Mouse (Mus musculus) stomach, embryonic 14.5 days (tissue): ENCODE data around the gene Trabd2b. TPM values are rescaled to one million over a fixed set of nuclear protein-coding genes. Genes with fewer than 3 reads are reported as not detected.

Experiments
- ATAC-seq: fragments of 200-750 bp; cut with Nextera tagmentation; 2 replicates; pipeline ENCODE4 v1.8.0; 2017; ENCODE audit warnings: low read depth, moderate TSS enrichment; ENCODE audit not compliant: insufficient number of reproducible peaks, insufficient read depth, low FRiP score
- H3K27ac ChIP-seq: fragments of 300-500 bp; sonication (generic); 2 replicates; pipeline ENCODE4 v1.5.1; 2014; ENCODE audit warnings: mild to moderate bottlenecking, low read length, moderate library complexity, mixed read lengths
- H3K27me3 ChIP-seq: fragments of 300-500 bp; sonication (generic); 2 replicates; pipeline ENCODE4 v1.6.1; 2014; ENCODE audit warnings: low read length, control low read depth, mixed read lengths; ENCODE audit not compliant: control insufficient read depth, insufficient read depth
- H3K36me3 ChIP-seq: fragments of 300-500 bp; sonication (generic); 2 replicates; pipeline ENCODE4 v1.6.1; 2014; ENCODE audit warnings: mild to moderate bottlenecking, control low read depth, low read length, moderate library complexity, mixed read lengths; ENCODE audit not compliant: control insufficient read depth, insufficient read depth
- H3K4me1 ChIP-seq: fragments of 300-500 bp; sonication (generic); 2 replicates; pipeline ENCODE4 v1.6.1; 2014; ENCODE audit warnings: low read length, control low read depth, mixed read lengths; ENCODE audit not compliant: control insufficient read depth, insufficient read depth
- H3K4me2 ChIP-seq: fragments of 300-500 bp; sonication (generic); replicated peaks from 2 replicates; pipeline ENCODE4 v1.6.1; 2014; ENCODE audit warnings: low read depth, low read length, control low read depth
- H3K4me3 ChIP-seq: fragments of 300-500 bp; sonication (generic); 2 replicates; pipeline ENCODE4 v1.5.1; 2014; ENCODE audit warnings: low read depth, low read length, control low read depth
- H3K9ac ChIP-seq: fragments of 300-500 bp; sonication (generic); replicated peaks from 2 replicates; pipeline ENCODE4 v1.6.1; 2014; ENCODE audit warnings: low read depth, mild to moderate bottlenecking, control low read depth, low read length, moderate library complexity, mixed read lengths
- H3K9me3 ChIP-seq: fragments of 300-500 bp; sonication (generic); 2 replicates; pipeline ENCODE4 v1.6.1; 2016; ENCODE audit warnings: low read depth, low read length, control low read depth; ENCODE audit not compliant: control insufficient read depth
- WGBS: fragments of 180-500 bp; shearing (Covaris S2); extraction: QIAGEN DNeasy Blood & Tissue Kit; methylation state at CpG from one replicate; pipeline ENCODE4 v1.1.7; 2014; 5-methylcytosine and 5-hydroxymethylcytosine counted together
- polyA plus RNA-seq: library from polyadenylated mRNA; unstranded; fragments of >200 nt; fragmentation: Nextera tagmentation; extraction: Ambion mirVana; gene quantifications from 2 replicates; pipeline ENCODE4 v1.2.1, GENCODE M21; 2014

Gene Trabd2b
- polyA plus RNA-seq, 1 experiment from 2014 or later, result 0.93 TPM

DNA sequence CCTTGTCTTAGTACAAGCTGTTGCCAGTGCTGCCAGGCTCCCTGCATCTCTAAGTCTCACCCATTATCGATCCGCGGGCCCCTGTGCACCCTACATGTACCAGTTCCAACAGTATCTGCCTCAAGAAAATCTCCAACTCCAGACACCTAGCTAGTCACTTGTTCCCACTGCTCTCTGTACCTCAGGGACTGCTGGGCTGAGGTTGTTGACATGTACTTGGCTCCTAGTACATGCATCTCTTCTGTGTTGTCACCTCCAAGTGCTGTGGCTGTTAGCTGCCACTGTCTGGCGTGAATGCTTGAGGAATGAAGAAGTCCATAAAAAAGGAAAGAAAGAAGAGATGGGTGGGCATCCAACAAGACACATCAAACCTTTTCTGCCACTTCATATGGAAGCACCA, 209.2 kb downstream of the Trabd2b start:
- 90% methylated on average over 4 of the region's 4 CpGs for WGBS
- ATAC-seq, result no peak
- Histone ChIP-seq H3K36me3 (no peaks in the 10 kb centered on the region), H3K4me2 (no peak overlapping the region), H3K27me3 (no peaks in the 10 kb centered on the region), H3K27ac (no peak overlapping the region), H3K9me3 (no peaks in the 10 kb centered on the region), H3K4me3 (no peak overlapping the region), H3K9ac (no peak overlapping the region), H3K4me1 (no peaks in the 10 kb centered on the region)

DNA sequence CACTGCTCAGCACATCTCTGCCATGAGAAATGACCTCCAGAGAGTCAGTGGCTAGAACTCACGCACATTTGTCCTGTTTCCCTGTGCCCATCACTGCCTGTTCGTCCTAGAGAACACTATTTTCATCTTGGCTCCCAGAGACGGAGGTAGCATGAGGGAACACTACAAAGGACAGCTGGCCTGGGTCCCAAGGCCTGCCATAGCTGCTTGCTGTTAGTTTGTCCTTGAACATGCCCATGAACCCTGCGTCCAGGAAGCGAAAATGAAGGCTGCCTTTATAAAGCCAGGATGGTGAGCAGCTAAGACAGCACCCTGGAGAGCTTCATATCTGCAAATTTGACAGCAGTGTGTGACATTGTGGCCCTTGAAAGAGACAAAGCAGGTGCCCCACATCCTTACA, 216.4 kb downstream of the Trabd2b start:
- Histone ChIP-seq H3K4me1 (peaks cover 9% of the 10 kb centered on the region; the same call in 1 of the 2 replicates), H3K36me3 (no peaks in the 10 kb centered on the region), H3K9me3 (no peaks in the 10 kb centered on the region), H3K27me3 (no peaks in the 10 kb centered on the region), H3K9ac (no peak overlapping the region), H3K4me2 (no peak overlapping the region), H3K27ac (no peak overlapping the region), H3K4me3 (no peak overlapping the region)
- 69% methylated on average over 5 of the region's 5 CpGs for WGBS
- ATAC-seq, result no peak

DNA sequence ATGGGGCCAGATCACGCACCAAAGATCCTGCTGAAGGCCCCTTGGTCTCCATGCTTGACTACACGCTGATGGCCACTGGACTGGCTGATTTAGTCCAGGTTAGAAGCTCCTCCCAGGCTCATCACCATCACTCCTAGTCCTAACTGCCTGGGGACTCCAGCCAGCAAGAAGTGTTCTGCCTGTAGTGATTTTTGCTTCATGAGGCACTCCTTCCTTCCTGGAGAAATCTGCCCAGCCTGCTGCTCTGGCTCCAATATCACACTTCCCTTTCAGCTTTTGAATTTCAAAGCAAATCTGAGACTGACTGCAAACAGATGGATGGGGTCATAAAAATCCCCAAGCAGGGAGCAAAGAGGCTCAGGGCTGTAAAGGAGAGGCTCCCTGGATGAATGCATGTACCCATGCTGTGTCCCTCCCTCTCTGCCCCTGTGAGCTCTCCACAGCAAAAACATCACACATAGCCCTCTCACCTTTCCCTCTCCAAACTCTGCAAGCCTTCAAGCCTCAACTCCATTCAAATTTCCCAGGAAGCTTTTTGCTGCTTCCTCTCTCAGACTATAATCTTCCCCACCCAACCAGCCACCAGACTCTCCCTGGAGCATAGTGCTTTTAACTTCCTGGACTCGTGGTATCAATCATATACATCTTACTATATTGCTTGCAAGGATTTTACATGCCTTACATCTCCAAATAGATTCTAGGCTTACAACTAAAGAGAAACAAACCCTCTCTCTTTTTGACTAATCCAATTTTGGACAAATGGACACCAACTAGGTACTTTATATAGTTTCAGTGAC, 217.8 kb downstream of the Trabd2b start:
- Histone ChIP-seq H3K4me2 (no peak overlapping the region), H3K4me3 (no peak overlapping the region), H3K9me3 (no peaks in the 10 kb centered on the region), H3K9ac (no peak overlapping the region), H3K4me1 (peaks cover 9% of the 10 kb centered on the region; the same call in 1 of the 2 replicates), H3K27me3 (no peaks in the 10 kb centered on the region), H3K27ac (0 out of 2 replicates have a peak overlapping the region, but pooled peaks have one; percentile 0), H3K36me3 (no peaks in the 10 kb centered on the region)
- 32% methylated on average over 3 of the region's 3 CpGs for WGBS
- ATAC-seq, result no peak

- no peak for ATAC-seq
- Histone ChIP-seq H3K27ac (no peak overlapping the region), H3K27me3 (no peaks in the 10 kb centered on the region), H3K4me1 (peaks cover 9% of the 10 kb centered on the region; the same call in 1 of the 2 replicates), H3K4me2 (no peak overlapping the region), H3K9ac (no peak overlapping the region), H3K36me3 (no peaks in the 10 kb centered on the region), H3K9me3 (no peaks in the 10 kb centered on the region), H3K4me3 (no peak overlapping the region)
- 13% methylated on average over 4 of the region's 4 CpGs for WGBS
Measured at GRCm38 (mm10) chr4:114625357-114625756, 218.8 kb downstream of the Trabd2b start.

GRCm38 (mm10) chr4:114625920-114626319, 219.4 kb downstream of the Trabd2b start:
- H3K4me3 ChIP-seq, result no peak overlapping the region
- no peaks in the 10 kb centered on the region for H3K9me3 ChIP-seq
- no peak overlapping the region for H3K4me2 ChIP-seq
- WGBS, result 93% methylated on average over 3 of the region's 3 CpGs
- no peak for ATAC-seq
- H3K27me3 ChIP-seq, result no peaks in the 10 kb centered on the region
- H3K4me1 ChIP-seq, result peaks cover 9% of the 10 kb centered on the region; the same call in 1 of the 2 replicates
- no peaks in the 10 kb centered on the region for H3K36me3 ChIP-seq
- H3K27ac ChIP-seq, result no peak overlapping the region
- no peak overlapping the region for H3K9ac ChIP-seq

GRCm38 (mm10) chr4:114627674-114628293, 221.3 kb downstream of the Trabd2b start:
- Histone ChIP-seq H3K9ac (no peak overlapping the region), H3K27me3 (no peaks in the 10 kb centered on the region), H3K36me3 (no peaks in the 10 kb centered on the region), H3K4me1 (peaks cover 9% of the 10 kb centered on the region; the same call in 1 of the 2 replicates), H3K4me2 (no peak overlapping the region), H3K9me3 (no peaks in the 10 kb centered on the region), H3K27ac (no peak overlapping the region), H3K4me3 (no peak overlapping the region)
- WGBS, result 65% methylated on average over 7 of the region's 7 CpGs
- ATAC-seq, result no peak

DNA sequence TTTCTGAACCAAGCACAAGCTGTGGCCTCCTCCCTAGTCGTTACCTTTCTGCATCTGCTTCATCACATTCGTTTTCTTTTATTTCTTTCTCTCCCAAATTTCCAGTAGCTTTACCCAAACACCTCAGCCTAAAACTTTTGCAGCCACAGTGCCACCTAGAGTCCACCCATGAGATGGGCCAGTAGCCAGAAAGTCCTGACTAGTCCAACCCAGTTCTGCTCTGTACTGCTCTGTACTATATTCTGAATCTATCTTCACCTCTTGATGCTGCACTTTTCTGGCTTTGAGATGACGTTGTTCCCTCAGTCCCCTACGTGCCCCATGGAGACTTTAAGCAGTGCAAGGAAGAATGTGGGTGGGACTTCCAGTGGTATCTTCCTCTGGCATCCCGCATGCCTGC, 229.4 kb downstream of the Trabd2b start:
- Histone ChIP-seq H3K9me3 (no peaks in the 10 kb centered on the region), H3K4me3 (no peak overlapping the region), H3K9ac (no peak overlapping the region), H3K4me1 (no peaks in the 10 kb centered on the region), H3K27ac (no peak overlapping the region), H3K27me3 (no peaks in the 10 kb centered on the region), H3K4me2 (no peak overlapping the region), H3K36me3 (no peaks in the 10 kb centered on the region)
- 22% methylated on average over 5 of the region's 5 CpGs for WGBS
- ATAC-seq, result 0 out of 2 replicates have a peak, but pooled peaks have one; percentile 49

DNA sequence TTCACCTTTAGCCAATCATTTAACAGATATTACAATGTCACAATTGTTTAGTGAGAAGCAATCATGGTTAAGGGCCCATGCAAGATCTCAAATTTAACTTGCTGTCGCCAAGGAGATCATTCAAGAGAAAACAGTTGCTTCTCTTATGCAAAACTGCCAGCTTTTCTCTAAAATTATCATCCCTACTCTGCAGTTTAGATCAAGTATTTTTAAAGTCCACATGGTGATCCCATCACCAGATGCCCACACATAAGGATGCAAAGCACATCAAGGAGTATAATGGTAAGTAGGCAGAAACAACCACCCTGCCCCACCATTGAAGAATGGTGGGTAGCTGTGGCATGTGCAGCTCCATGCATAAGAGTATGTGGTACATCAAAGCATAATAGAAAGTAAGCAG, 229.8 kb downstream of the Trabd2b start:
- H3K9me3 ChIP-seq, result no peaks in the 10 kb centered on the region
- no peak overlapping the region for H3K4me3 ChIP-seq
- no peaks in the 10 kb centered on the region for H3K27me3 ChIP-seq
- no peak for ATAC-seq
- H3K36me3 ChIP-seq, result no peaks in the 10 kb centered on the region
- no peak overlapping the region for H3K9ac ChIP-seq
- H3K4me1 ChIP-seq, result no peaks in the 10 kb centered on the region
- H3K27ac ChIP-seq, result no peak overlapping the region
- WGBS, result 90% methylated on average over 1 of the region's 1 CpGs
- no peak overlapping the region for H3K4me2 ChIP-seq
